Mouse (Mus musculus): Measurements from ENCODE around the gene Aco2. TPM values are rescaled to one million over a fixed set of nuclear protein-coding genes. Genes with fewer than 3 reads are reported as not detected.

Gene Aco2
- polyA plus RNA-seq, 1 experiment from 2014 or later: 146 TPM

DNA sequence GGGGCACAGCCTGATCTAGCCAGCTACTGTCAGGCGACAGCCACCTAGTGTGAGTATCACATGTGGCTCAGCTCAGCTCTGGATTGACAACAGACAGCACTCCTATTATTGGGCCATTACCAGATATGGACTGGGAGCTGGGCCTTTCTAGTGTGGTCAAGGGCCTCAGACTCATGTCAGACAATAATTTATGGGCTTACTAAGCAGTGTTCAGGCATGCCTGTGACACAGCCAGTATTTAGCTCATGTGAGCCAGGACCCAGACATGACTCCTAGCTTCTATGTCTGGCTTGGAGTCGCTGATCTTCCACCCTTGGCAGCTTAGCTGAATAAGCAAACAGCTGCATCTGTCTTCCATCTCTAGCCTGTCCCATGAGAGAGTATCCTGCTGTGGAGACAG lies 40.4 kb downstream of the Aco2 start:
- H3K9ac ChIP-seq: no peak overlapping the region
- no peaks in the 10 kb centered on the region for H3K9me3 ChIP-seq
- H3K36me3 ChIP-seq: peaks cover 91% of the 10 kb centered on the region
- H3K27me3 ChIP-seq: no peaks in the 10 kb centered on the region
- 79% methylated on average over 2 of the region's 2 CpGs for WGBS
- no peak overlapping the region for H3K4me3 ChIP-seq
- H3K4me1 ChIP-seq: no peaks in the 10 kb centered on the region
- no peak for ATAC-seq (ENCODE audit: insufficient number of reproducible peaks, insufficient read depth, low FRiP score, low TSS enrichment)
- H3K27ac ChIP-seq: no peak overlapping the region
- H3K4me2 ChIP-seq (replicated peaks): no peak overlapping the region

- no peaks in the 10 kb centered on the region for H3K4me1 ChIP-seq
- no peak for ATAC-seq (ENCODE audit: insufficient number of reproducible peaks, insufficient read depth, low FRiP score, low TSS enrichment)
- no peaks in the 10 kb centered on the region for H3K27me3 ChIP-seq
- no peak overlapping the region for H3K4me3 ChIP-seq
- H3K4me2 ChIP-seq (replicated peaks): no peak overlapping the region
- H3K9ac ChIP-seq: no peak overlapping the region
- peaks cover 79% of the 10 kb centered on the region for H3K36me3 ChIP-seq
- 85% methylated on average over 5 of the region's 5 CpGs for WGBS
- H3K27ac ChIP-seq: no peak overlapping the region
- H3K9me3 ChIP-seq: no peaks in the 10 kb centered on the region
Observed at GRCm38 (mm10) chr15:81914668-81915067, 42.6 kb downstream of the Aco2 start.

DNA sequence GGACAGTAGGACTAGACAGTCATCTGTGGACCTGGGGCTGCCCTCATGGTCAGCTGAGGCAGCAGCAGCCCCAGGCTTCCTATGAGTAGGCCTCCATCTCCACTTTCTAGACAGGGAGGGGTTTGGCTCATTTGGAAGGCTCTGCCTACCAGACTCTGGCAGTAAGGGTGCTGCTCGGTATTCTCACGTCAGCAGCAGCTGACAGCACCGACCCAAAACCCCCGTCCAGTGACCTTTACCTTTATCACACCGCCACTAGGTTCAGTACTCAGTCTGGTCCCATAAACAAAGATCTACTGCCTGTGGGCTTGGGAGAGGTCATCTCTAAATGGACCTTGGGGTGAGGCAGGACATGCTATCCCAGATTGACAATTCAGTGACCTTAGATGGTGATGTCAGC lies 43.6 kb downstream of the Aco2 start:
- Histone ChIP-seq H3K9me3 (no peaks in the 10 kb centered on the region), H3K4me2 (replicated peaks) (no peak overlapping the region), H3K36me3 (peaks cover 69% of the 10 kb centered on the region), H3K9ac (no peak overlapping the region), H3K27me3 (no peaks in the 10 kb centered on the region), H3K27ac (no peak overlapping the region), H3K4me3 (no peak overlapping the region), H3K4me1 (no peaks in the 10 kb centered on the region)
- ATAC-seq (ENCODE audit: insufficient number of reproducible peaks, insufficient read depth, low FRiP score, low TSS enrichment): no peak
- 82% methylated on average over 5 of the region's 5 CpGs for WGBS

GRCm38 (mm10) chr15:81917201-81917600 lies 45.1 kb downstream of the Aco2 start:
- Histone ChIP-seq H3K4me2 (replicated peaks) (no peak overlapping the region), H3K27me3 (no peaks in the 10 kb centered on the region), H3K9me3 (no peaks in the 10 kb centered on the region), H3K27ac (no peak overlapping the region), H3K4me3 (no peak overlapping the region), H3K9ac (no peak overlapping the region), H3K36me3 (peaks cover 54% of the 10 kb centered on the region), H3K4me1 (no peaks in the 10 kb centered on the region)
- WGBS: 87% methylated on average over 12 of the region's 12 CpGs
- ATAC-seq (ENCODE audit: insufficient number of reproducible peaks, insufficient read depth, low FRiP score, low TSS enrichment): no peak

GRCm38 (mm10) chr15:81917621-81918463 lies 45.7 kb downstream of the Aco2 start:
- H3K4me1 ChIP-seq: no peaks in the 10 kb centered on the region
- no peak overlapping the region for H3K9ac ChIP-seq
- no peak overlapping the region for H3K27ac ChIP-seq
- no peak for ATAC-seq (ENCODE audit: insufficient number of reproducible peaks, insufficient read depth, low FRiP score, low TSS enrichment)
- H3K9me3 ChIP-seq: no peaks in the 10 kb centered on the region
- no peaks in the 10 kb centered on the region for H3K27me3 ChIP-seq
- H3K36me3 ChIP-seq: peaks cover 47% of the 10 kb centered on the region
- no peak overlapping the region for H3K4me2 ChIP-seq (replicated peaks)
- 57% methylated on average over 6 of the region's 6 CpGs for WGBS
- no peak overlapping the region for H3K4me3 ChIP-seq

DNA sequence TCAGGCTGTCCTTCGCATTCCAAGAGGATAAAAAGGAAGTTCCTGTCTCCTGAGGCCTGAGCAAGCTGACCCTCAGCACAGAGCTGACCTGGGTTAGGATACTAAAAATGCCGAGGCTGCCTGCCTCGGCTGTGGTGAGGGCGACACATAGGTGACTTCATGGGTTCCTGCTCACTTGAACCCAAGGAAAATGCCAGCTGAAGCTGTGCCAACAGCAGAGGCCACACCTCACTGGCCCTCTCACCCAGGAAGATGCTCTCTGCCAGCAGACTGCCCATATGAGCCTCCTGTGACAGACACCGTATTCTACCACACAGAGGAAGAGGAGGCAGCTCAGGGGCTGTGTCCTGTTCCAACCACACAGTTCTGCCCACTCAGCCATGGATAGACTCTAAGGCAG lies 47.0 kb downstream of the Aco2 start:
- ATAC-seq (ENCODE audit: insufficient number of reproducible peaks, insufficient read depth, low FRiP score, low TSS enrichment): no peak
- peaks cover 35% of the 10 kb centered on the region for H3K36me3 ChIP-seq
- no peak overlapping the region for H3K4me2 ChIP-seq (replicated peaks)
- no peak overlapping the region for H3K27ac ChIP-seq
- no peak overlapping the region for H3K4me3 ChIP-seq
- no peaks in the 10 kb centered on the region for H3K4me1 ChIP-seq
- H3K27me3 ChIP-seq: no peaks in the 10 kb centered on the region
- H3K9me3 ChIP-seq: no peaks in the 10 kb centered on the region
- WGBS: 79% methylated on average over 5 of the region's 5 CpGs
- H3K9ac ChIP-seq: no peak overlapping the region

GRCm38 (mm10) chr15:81920546-81921217 lies 48.6 kb downstream of the Aco2 start:
- ATAC-seq (ENCODE audit: insufficient number of reproducible peaks, insufficient read depth, low FRiP score, low TSS enrichment): no peak
- Histone ChIP-seq H3K27me3 (no peaks in the 10 kb centered on the region), H3K36me3 (peaks cover 21% of the 10 kb centered on the region), H3K9ac (0 out of 2 replicates have a peak overlapping the region, but pooled peaks have one; percentile 1), H3K9me3 (no peaks in the 10 kb centered on the region), H3K4me1 (peaks cover 11% of the 10 kb centered on the region), H3K4me2 (replicated peaks) (no peak overlapping the region), H3K4me3 (no peak overlapping the region), H3K27ac (no peak overlapping the region)
- WGBS: 81% methylated on average over 10 of the region's 10 CpGs

DNA sequence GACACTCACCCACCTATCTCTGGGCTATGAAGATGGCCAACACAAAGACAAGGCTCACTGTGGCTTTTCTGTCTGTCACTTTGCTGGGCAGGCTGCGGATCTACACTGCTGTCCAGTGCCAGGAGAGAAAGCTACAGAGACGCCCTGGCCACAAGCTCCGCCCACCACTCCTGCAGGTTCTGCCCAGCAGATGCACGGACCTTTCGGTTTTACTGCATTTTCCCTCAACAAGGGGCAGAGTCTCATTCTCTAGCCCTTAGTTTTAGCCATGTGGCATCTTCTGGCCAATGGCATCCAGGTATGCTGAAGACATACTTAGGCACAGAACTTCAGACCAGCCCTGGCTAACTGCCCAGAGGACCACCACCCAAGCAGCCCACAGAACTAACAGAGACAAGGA lies 49.1 kb downstream of the Aco2 start:
- no peak overlapping the region for H3K4me2 ChIP-seq (replicated peaks)
- no peak for ATAC-seq (ENCODE audit: insufficient number of reproducible peaks, insufficient read depth, low FRiP score, low TSS enrichment)
- no peak overlapping the region for H3K27ac ChIP-seq
- 0 out of 2 replicates have a peak overlapping the region, but pooled peaks have one; percentile 1 for H3K9ac ChIP-seq
- 72% methylated on average over 5 of the region's 5 CpGs for WGBS
- H3K27me3 ChIP-seq: no peaks in the 10 kb centered on the region
- no peaks in the 10 kb centered on the region for H3K9me3 ChIP-seq
- peaks cover 15% of the 10 kb centered on the region for H3K36me3 ChIP-seq
- no peak overlapping the region for H3K4me3 ChIP-seq
- H3K4me1 ChIP-seq: peaks cover 11% of the 10 kb centered on the region

- no peaks in the 10 kb centered on the region for H3K27me3 ChIP-seq
- 84% methylated on average over 11 of the region's 11 CpGs for WGBS
- H3K4me3 ChIP-seq: peak overlapping the region; percentile 80
- H3K9me3 ChIP-seq: no peaks in the 10 kb centered on the region
- no peak overlapping the region for H3K27ac ChIP-seq
- no peaks in the 10 kb centered on the region for H3K36me3 ChIP-seq
- 0 out of 2 replicates have a peak overlapping the region, but pooled peaks have one; percentile 84 for H3K9ac ChIP-seq
- ATAC-seq (ENCODE audit: insufficient number of reproducible peaks, insufficient read depth, low FRiP score, low TSS enrichment): no peak
- H3K4me2 ChIP-seq (replicated peaks): peak overlapping the region; percentile 95
- H3K4me1 ChIP-seq: peaks cover 14% of the 10 kb centered on the region
Observed at GRCm38 (mm10) chr15:81924933-81925332, 52.8 kb downstream of the Aco2 start.

GRCm38 (mm10) chr15:81925760-81926445 lies 53.8 kb downstream of the Aco2 start, which contains the start of gene Polr3h:
TSS of gene Polr3h (minus strand) at chr15:81926240.
- Histone ChIP-seq H3K36me3 (no peaks in the 10 kb centered on the region), H3K4me3 (peak within 1 kb of the TSS; percentile 80), H3K4me1 (peaks cover 14% of the 10 kb centered on the region), H3K9me3 (no peaks in the 10 kb centered on the region), H3K27ac (peak within 1 kb of the TSS; percentile 47; the same call in 1 of the 2 replicates), H3K9ac (peak within 1 kb of the TSS; percentile 84), H3K27me3 (no peaks in the 10 kb centered on the region), H3K4me2 (replicated peaks) (peak within 1 kb of the TSS; percentile 95)
- ATAC-seq (ENCODE audit: insufficient number of reproducible peaks, insufficient read depth, low FRiP score, low TSS enrichment): peak; percentile 88
- under 1% methylated on average over 54 of the region's 54 CpGs for WGBS

DNA sequence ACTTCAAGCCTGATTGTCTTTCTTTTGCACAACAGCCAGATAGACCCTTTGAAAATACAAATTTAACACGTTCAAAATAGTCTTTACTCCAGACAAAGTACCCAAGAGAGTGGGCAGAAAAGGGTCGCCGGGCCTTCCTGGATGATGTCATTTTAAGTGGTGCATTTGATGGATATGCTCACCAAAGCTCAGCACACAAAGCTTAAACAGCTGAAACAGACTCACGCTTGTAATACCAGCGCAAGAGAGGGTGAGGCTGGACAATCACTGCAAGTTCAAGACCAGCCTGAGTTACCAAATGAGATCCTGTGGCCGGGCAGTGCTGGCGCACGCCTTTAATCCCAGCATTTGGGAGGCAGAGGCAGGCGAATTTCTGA lies 54.3 kb downstream of the Aco2 start:
- ATAC-seq (ENCODE audit: insufficient number of reproducible peaks, insufficient read depth, low FRiP score, low TSS enrichment): no peak
- Histone ChIP-seq H3K36me3 (no peaks in the 10 kb centered on the region), H3K9ac (no peak overlapping the region), H3K27me3 (no peaks in the 10 kb centered on the region), H3K4me2 (replicated peaks) (peak overlapping the region; percentile 95), H3K27ac (peak overlapping the region; percentile 47; the same call in 1 of the 2 replicates), H3K4me3 (peak overlapping the region; percentile 80; the same call in 1 of the 2 replicates), H3K9me3 (no peaks in the 10 kb centered on the region), H3K4me1 (peaks cover 14% of the 10 kb centered on the region)
- WGBS: 40% methylated on average over 9 of the region's 9 CpGs
